Mouse (Mus musculus) adrenal gland, postnatal 36 days (tissue): Measurements from ENCODE around the gene Ppdpf. TPM values are rescaled to one million over a fixed set of nuclear protein-coding genes. Genes with fewer than 3 reads are reported as not detected.

Experiments used
- DNase-seq, 2 experiments: peaks; one replicate each; pipeline ENCODE4 v3.0.0; 2021; ENCODE audit warnings: mixed read lengths in 1 of 2
- long read RNA-seq, 2 experiments: library from polyadenylated mRNA; stranded (forward); transcript quantifications; one replicate each; pipeline ENCODE4 v2.0.0; 2021; ENCODE audit warnings: borderline sequencing depth in 2 of 2
- total RNA-seq, 2 experiments: library from RNA; stranded (reverse); gene quantifications; 2 replicates each; pipeline ENCODE4 v1.2.3; 2021

The Ppdpf gene
- 10 to 100 TPM; 76.6 to 81.8 TPM for total RNA-seq
- long read RNA-seq, experiment 1, transcript Ppdpf-201 (5 exons, 1,160 nt) = major isoform, 34 of 138 reads
- long read RNA-seq, experiment 1, transcript Ppdpf-205 (3 exons, 771 nt) = minor isoform, 23 of 138 reads
- long read RNA-seq, experiment 1, transcript Ppdpf-206 (4 exons, 750 nt) = minor isoform, 15 of 138 reads
- long read RNA-seq, experiment 1, transcript Ppdpf-202 (5 exons, 689 nt) = minor isoform, 32 of 138 reads
- long read RNA-seq, experiment 1, partial matches to known transcripts = 12 of 138 reads
- long read RNA-seq, experiment 1, other reads (novel, unspliced or antisense) = 7 of 138 reads
- long read RNA-seq, experiment 2, transcript Ppdpf-205 (3 exons, 771 nt) = minor isoform, 12 of 62 reads
- long read RNA-seq, experiment 2, transcript Ppdpf-202 (5 exons, 689 nt) = minor isoform, 16 of 62 reads
- long read RNA-seq, experiment 2, transcript Ppdpf-206 (4 exons, 750 nt) = minor isoform, 7 of 62 reads
- long read RNA-seq, experiment 2, transcript Ppdpf-201 (5 exons, 1,160 nt) = major isoform, 18 of 62 reads
- long read RNA-seq, experiment 2, partial matches to known transcripts = 4 of 62 reads
- long read RNA-seq, experiment 2, other reads (novel, unspliced or antisense) = 0 of 62 reads

- DNase-seq = peak; percentile 95 to 96
Measured at GRCm38 (mm10) chr2:181187121-181188000, at the start of gene Ppdpf. Gene Ppdpf, plus strand, starts transcription at chr2:181187247.

- peak; percentile 40 to 58 for DNase-seq
Measured at GRCm38 (mm10) chr2:181139641-181140193, 47.3 kb upstream of the Ppdpf start.

GRCm38 (mm10) chr2:181142703-181143135 lies 44.3 kb upstream of the Ppdpf start:
- no peak for DNase-seq

GRCm38 (mm10) chr2:181143509-181144276 lies 43.4 kb upstream of the Ppdpf start:
- no peak for DNase-seq

GRCm38 (mm10) chr2:181144675-181145074 lies 42.4 kb upstream of the Ppdpf start:
- DNase-seq = no peak

GRCm38 (mm10) chr2:181146976-181147545 lies 40.0 kb upstream of the Ppdpf start:
- no peak for DNase-seq

GRCm38 (mm10) chr2:181147546-181148317 lies 39.3 kb upstream of the Ppdpf start:
- peak in 1 of 2 experiments; percentile 25 for DNase-seq

- no peak for DNase-seq
Measured at GRCm38 (mm10) chr2:181148318-181148955, 38.6 kb upstream of the Ppdpf start.

GRCm38 (mm10) chr2:181150281-181150680 lies 36.8 kb upstream of the Ppdpf start:
- DNase-seq = no peak

- no peak for DNase-seq
Measured at GRCm38 (mm10) chr2:181152701-181153100, 34.3 kb upstream of the Ppdpf start.

- no peak for DNase-seq
Measured at GRCm38 (mm10) chr2:181153131-181153530, 33.9 kb upstream of the Ppdpf start.

GRCm38 (mm10) chr2:181153837-181154236 lies 33.2 kb upstream of the Ppdpf start:
- DNase-seq = peak; percentile 32 to 35

- no peak for DNase-seq
Measured at GRCm38 (mm10) chr2:181154361-181154760, 32.7 kb upstream of the Ppdpf start.

- peak in 1 of 2 experiments; percentile 43 for DNase-seq
Measured at GRCm38 (mm10) chr2:181154831-181155415, 32.1 kb upstream of the Ppdpf start.

- DNase-seq = peak; percentile 25 to 44
Measured at GRCm38 (mm10) chr2:181155801-181156200, 31.2 kb upstream of the Ppdpf start.

GRCm38 (mm10) chr2:181156248-181157121 lies 30.6 kb upstream of the Ppdpf start, which contains the start of gene Eef1a2:
Gene Eef1a2, minus strand, starts transcription at chr2:181157014.
- peak in 1 of 2 experiments; percentile 12 for DNase-seq

GRCm38 (mm10) chr2:181157180-181157579 lies 29.9 kb upstream of the Ppdpf start:
- no peak for DNase-seq

- no peak for DNase-seq
Measured at GRCm38 (mm10) chr2:181157716-181158302, 29.2 kb upstream of the Ppdpf start.
